Mouse (Mus musculus): ENCODE data around the gene Etv6.

- TF ChIP-seq POLR2A (IDR thresholded peaks at IDR 0.05; ENCODE audit: insufficient read depth, low read depth, low read length) (no peak), CTCF (IDR thresholded peaks at IDR 0.05; ENCODE audit: insufficient read depth, low read depth, low read length) (no peak)
Measured at GRCm38 (mm10) chr6:133988011-133988410, 47.5 kb upstream of the Etv6 start.
